Mouse (Mus musculus) heart, postnatal 0 days (tissue): ENCODE measurements around the gene Eef1e1.

Experiments used
- CTCF ChIP-seq: IDR thresholded peaks from 2 replicates; pipeline ENCODE4 v1.5.1; 2016; ENCODE audit warnings: antibody characterized with exemption, control low read depth, low read depth
- EP300 ChIP-seq: IDR thresholded peaks from 2 replicates; pipeline ENCODE4 v1.6.1; 2016; ENCODE audit warnings: antibody characterized with exemption, low read depth

DNA sequence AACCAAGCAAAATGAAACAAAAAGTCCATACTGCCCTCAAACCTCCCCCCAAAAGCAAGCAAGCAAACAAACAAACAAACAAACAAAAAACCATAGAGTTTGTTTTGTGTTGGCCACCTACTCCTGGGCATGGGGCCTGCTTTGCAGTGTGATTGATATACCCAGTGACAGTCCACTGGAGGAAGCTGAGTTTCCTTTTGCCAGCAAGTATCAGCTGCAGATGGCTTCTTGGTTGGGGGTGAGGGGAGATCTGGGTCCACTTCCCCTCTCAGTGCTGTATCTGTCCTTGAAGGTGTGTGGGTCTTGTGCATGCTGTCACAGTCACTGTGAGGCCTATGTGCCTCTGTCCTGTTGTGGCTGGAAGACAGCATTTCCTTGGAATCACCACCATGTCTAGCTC lies 11.2 kb upstream of the Eef1e1 start:
- TF ChIP-seq CTCF: no peak
- TF ChIP-seq EP300: no peak
